Mouse (Mus musculus) megakaryocyte, embryonic 14.5 days (primary cell): ENCODE results near the gene Mettl4. TPM values are rescaled to one million over a fixed set of nuclear protein-coding genes. Genes with fewer than 3 reads are reported as not detected.

Experiments used
- H3K27me3 ChIP-seq: replicated peaks from 2 replicates; pipeline ENCODE3; 2012; ENCODE audit warnings: inconsistent platforms
- H3K36me3 ChIP-seq: replicated peaks from 2 replicates; pipeline ENCODE3; 2012; ENCODE audit warnings: low read length, inconsistent platforms, mixed read lengths
- H3K4me1 ChIP-seq: 2 replicates; pipeline ENCODE4 v1.6.1; 2012; ENCODE audit warnings: inconsistent platforms
- H3K4me3 ChIP-seq: replicated peaks from 2 replicates; pipeline ENCODE3; 2012; ENCODE audit warnings: moderate library complexity, mild to moderate bottlenecking, inconsistent platforms
- H3K9me3 ChIP-seq: 2 replicates; pipeline ENCODE4 v1.6.1; 2012; ENCODE audit warnings: inconsistent platforms
- FLI1 ChIP-seq: IDR thresholded peaks from 2 replicates; pipeline ENCODE4 v1.6.1; 2012; ENCODE audit warnings: low read length, inconsistent platforms, mixed read lengths
- GATA1 ChIP-seq: IDR thresholded peaks from 3 replicates; pipeline ENCODE4 v1.6.1; 2012; ENCODE audit warnings: mixed read lengths, low read length, inconsistent platforms, borderline replicate concordance
- polyA plus RNA-seq: library from polyadenylated mRNA; stranded (reverse); fragments of >175 nt; gene quantifications from 2 replicates; pipeline ENCODE4 v1.2.3, GENCODE M21; 2012; ENCODE audit warnings: low replicate concordance; ENCODE audit not compliant: insufficient read depth

The Mettl4 gene
- polyA plus RNA-seq, 1 experiment: 1.7 TPM

- TF ChIP-seq FLI1 (no peak), GATA1 (no peak)
- peaks cover 13% of the 10 kb centered on the region; the same call in 1 of the 2 replicates for H3K4me1 ChIP-seq
- peaks cover 43% of the 10 kb centered on the region for H3K36me3 ChIP-seq
- no peak overlapping the region for H3K4me3 ChIP-seq
- H3K9me3 ChIP-seq: no peaks in the 10 kb centered on the region
- H3K27me3 ChIP-seq: no peaks in the 10 kb centered on the region
These were observed 23.1 kb downstream of the Mettl4 start for GRCm38 (mm10) chr17:94726750-94727149.

GRCm38 (mm10) chr17:94673515-94674317, 76.1 kb downstream of the Mettl4 start:
- Histone ChIP-seq H3K9me3 (no peaks in the 10 kb centered on the region), H3K4me3 (no peak overlapping the region), H3K4me1 (no peaks in the 10 kb centered on the region), H3K36me3 (no peaks in the 10 kb centered on the region), H3K27me3 (no peaks in the 10 kb centered on the region)
- TF ChIP-seq FLI1: no peak
- TF ChIP-seq GATA1: no peak
